Mouse (Mus musculus): ENCODE measurements around the gene Arhgef28. TPM values are rescaled to one million over a fixed set of nuclear protein-coding genes. Genes with fewer than 3 reads are reported as not detected.

The Arhgef28 gene
- polyA plus RNA-seq, 1 experiment from 2014 or later: 5.9 TPM

GRCm38 (mm10) chr13:98208842-98209241, 2.6 kb upstream of the Arhgef28 start:
- no peak overlapping the region for H3K27ac ChIP-seq
- H3K4me1 ChIP-seq: peaks cover 23% of the 10 kb centered on the region
- peaks cover 42% of the 10 kb centered on the region for H3K27me3 ChIP-seq (ENCODE audit: poor library complexity, severe bottlenecking)
- 40% methylated on average over 9 of the region's 9 CpGs for WGBS
- peak; percentile 37 for DNase-seq (ENCODE audit: extremely low spot score, low spot score)
- H3K4me3 ChIP-seq: no peak overlapping the region
- no peaks in the 10 kb centered on the region for H3K36me3 ChIP-seq (replicated peaks)
- no peaks in the 10 kb centered on the region for H3K9me3 ChIP-seq

GRCm38 (mm10) chr13:98206546-98206870, 269 bp upstream of the Arhgef28 start:
- peak overlapping the region; percentile 90 for H3K27ac ChIP-seq
- H3K36me3 ChIP-seq (replicated peaks): no peaks in the 10 kb centered on the region
- no peak for DNase-seq (ENCODE audit: extremely low spot score, low spot score)
- peak overlapping the region; percentile 72 for H3K4me3 ChIP-seq
- peaks cover 47% of the 10 kb centered on the region for H3K27me3 ChIP-seq (ENCODE audit: poor library complexity, severe bottlenecking)
- 3% methylated on average over 13 of the region's 13 CpGs for WGBS
- no peaks in the 10 kb centered on the region for H3K9me3 ChIP-seq
- peaks cover 26% of the 10 kb centered on the region for H3K4me1 ChIP-seq

GRCm38 (mm10) chr13:98205111-98205510, 1.1 kb downstream of the Arhgef28 start:
- Histone ChIP-seq H3K4me3 (peak overlapping the region; percentile 72), H3K4me1 (peaks cover 33% of the 10 kb centered on the region), H3K9me3 (no peaks in the 10 kb centered on the region), H3K27ac (peak overlapping the region; percentile 90; the same call in 1 of the 2 replicates), H3K27me3 (ENCODE audit: poor library complexity, severe bottlenecking) (peaks cover 47% of the 10 kb centered on the region), H3K36me3 (replicated peaks) (no peaks in the 10 kb centered on the region)
- DNase-seq (ENCODE audit: extremely low spot score, low spot score): peak; percentile 18
- 28% methylated on average over 8 of the region's 8 CpGs for WGBS

- no peak for DNase-seq (ENCODE audit: extremely low spot score, low spot score)
- H3K27ac ChIP-seq: no peak overlapping the region
- H3K4me1 ChIP-seq: peaks cover 33% of the 10 kb centered on the region
- H3K36me3 ChIP-seq (replicated peaks): no peaks in the 10 kb centered on the region
- no peaks in the 10 kb centered on the region for H3K9me3 ChIP-seq
- 91% methylated on average over 8 of the region's 8 CpGs for WGBS
- no peak overlapping the region for H3K4me3 ChIP-seq
- H3K27me3 ChIP-seq (ENCODE audit: poor library complexity, severe bottlenecking): peaks cover 47% of the 10 kb centered on the region
These were observed 1.9 kb downstream of the Arhgef28 start for GRCm38 (mm10) chr13:98204371-98204770.

GRCm38 (mm10) chr13:98201436-98201835, 4.8 kb downstream of the Arhgef28 start:
- H3K4me3 ChIP-seq: no peak overlapping the region
- no peaks in the 10 kb centered on the region for H3K9me3 ChIP-seq
- DNase-seq (ENCODE audit: extremely low spot score, low spot score): no peak
- no peaks in the 10 kb centered on the region for H3K36me3 ChIP-seq (replicated peaks)
- H3K4me1 ChIP-seq: peaks cover 37% of the 10 kb centered on the region
- 65% methylated on average over 9 of the region's 9 CpGs for WGBS
- H3K27ac ChIP-seq: no peak overlapping the region
- peaks cover 26% of the 10 kb centered on the region for H3K27me3 ChIP-seq (ENCODE audit: poor library complexity, severe bottlenecking)

- no peak overlapping the region for H3K4me3 ChIP-seq
- no peaks in the 10 kb centered on the region for H3K27me3 ChIP-seq (ENCODE audit: poor library complexity, severe bottlenecking)
- no peak overlapping the region for H3K27ac ChIP-seq
- H3K9me3 ChIP-seq: no peaks in the 10 kb centered on the region
- H3K4me1 ChIP-seq: peaks cover 9% of the 10 kb centered on the region; the same call in 1 of the 2 replicates
- WGBS: 82% methylated on average over 10 of the region's 10 CpGs
- no peaks in the 10 kb centered on the region for H3K36me3 ChIP-seq (replicated peaks)
- DNase-seq (ENCODE audit: extremely low spot score, low spot score): no peak
These were observed 13.6 kb downstream of the Arhgef28 start for GRCm38 (mm10) chr13:98192596-98192995.

GRCm38 (mm10) chr13:98188500-98188899, 17.7 kb downstream of the Arhgef28 start:
- DNase-seq (ENCODE audit: extremely low spot score, low spot score): no peak
- Histone ChIP-seq H3K27ac (no peak overlapping the region), H3K36me3 (replicated peaks) (no peaks in the 10 kb centered on the region), H3K27me3 (ENCODE audit: poor library complexity, severe bottlenecking) (no peaks in the 10 kb centered on the region), H3K4me1 (peaks cover 12% of the 10 kb centered on the region), H3K9me3 (no peaks in the 10 kb centered on the region), H3K4me3 (no peak overlapping the region)
- WGBS: 93% methylated on average over 2 of the region's 2 CpGs

- no peaks in the 10 kb centered on the region for H3K36me3 ChIP-seq (replicated peaks)
- WGBS: 94% methylated on average over 1 of the region's 1 CpGs
- H3K27ac ChIP-seq: no peak overlapping the region
These were observed 18.3 kb downstream of the Arhgef28 start for GRCm38 (mm10) chr13:98187904-98188303.

GRCm38 (mm10) chr13:98186179-98186578, 20.1 kb downstream of the Arhgef28 start:
- no peaks in the 10 kb centered on the region for H3K36me3 ChIP-seq (replicated peaks)
- 67% methylated on average over 5 of the region's 5 CpGs for WGBS
- no peak overlapping the region for H3K27ac ChIP-seq
- peaks cover 16% of the 10 kb centered on the region for H3K4me1 ChIP-seq
- H3K9me3 ChIP-seq: no peaks in the 10 kb centered on the region
- no peaks in the 10 kb centered on the region for H3K27me3 ChIP-seq (ENCODE audit: poor library complexity, severe bottlenecking)
- no peak overlapping the region for H3K4me3 ChIP-seq
- DNase-seq (ENCODE audit: extremely low spot score, low spot score): no peak

More at GRCm38 (mm10) chr13:98187904-98188303, 18.3 kb downstream of the Arhgef28 start:
- H3K27me3 ChIP-seq (ENCODE audit: poor library complexity, severe bottlenecking): no peaks in the 10 kb centered on the region
- H3K4me3 ChIP-seq: no peak overlapping the region
- DNase-seq (ENCODE audit: extremely low spot score, low spot score): no peak
- H3K4me1 ChIP-seq: peaks cover 16% of the 10 kb centered on the region
- H3K9me3 ChIP-seq: no peaks in the 10 kb centered on the region

GRCm38 (mm10) chr13:98184632-98185031, 21.6 kb downstream of the Arhgef28 start:
- Histone ChIP-seq H3K9me3 (no peaks in the 10 kb centered on the region), H3K4me3 (no peak overlapping the region), H3K4me1 (peaks cover 16% of the 10 kb centered on the region), H3K27ac (no peak overlapping the region), H3K36me3 (replicated peaks) (no peaks in the 10 kb centered on the region), H3K27me3 (ENCODE audit: poor library complexity, severe bottlenecking) (no peaks in the 10 kb centered on the region)
- no peak for DNase-seq (ENCODE audit: extremely low spot score, low spot score)
- 40% methylated on average over 3 of the region's 3 CpGs for WGBS

- Histone ChIP-seq H3K27me3 (ENCODE audit: poor library complexity, severe bottlenecking) (no peaks in the 10 kb centered on the region), H3K9me3 (no peaks in the 10 kb centered on the region), H3K4me3 (no peak overlapping the region), H3K4me1 (peaks cover 16% of the 10 kb centered on the region), H3K36me3 (replicated peaks) (no peaks in the 10 kb centered on the region), H3K27ac (no peak overlapping the region)
- DNase-seq (ENCODE audit: extremely low spot score, low spot score): no peak
- 88% methylated on average over 21 of the region's 21 CpGs for WGBS
These were observed 22.9 kb downstream of the Arhgef28 start for GRCm38 (mm10) chr13:98183157-98183878.

- H3K4me3 ChIP-seq: no peak overlapping the region
- no peaks in the 10 kb centered on the region for H3K9me3 ChIP-seq
- peaks cover 16% of the 10 kb centered on the region for H3K4me1 ChIP-seq
- H3K36me3 ChIP-seq (replicated peaks): no peaks in the 10 kb centered on the region
- H3K27ac ChIP-seq: no peak overlapping the region
- no peak for DNase-seq (ENCODE audit: extremely low spot score, low spot score)
- H3K27me3 ChIP-seq (ENCODE audit: poor library complexity, severe bottlenecking): no peaks in the 10 kb centered on the region
- WGBS: 90% methylated on average over 11 of the region's 11 CpGs
These were observed 23.9 kb downstream of the Arhgef28 start for GRCm38 (mm10) chr13:98182330-98182729.

- Histone ChIP-seq H3K4me1 (peaks cover 10% of the 10 kb centered on the region), H3K36me3 (replicated peaks) (no peaks in the 10 kb centered on the region), H3K9me3 (no peaks in the 10 kb centered on the region), H3K4me3 (no peak overlapping the region), H3K27me3 (ENCODE audit: poor library complexity, severe bottlenecking) (no peaks in the 10 kb centered on the region), H3K27ac (no peak overlapping the region)
- 91% methylated on average over 8 of the region's 8 CpGs for WGBS
- no peak for DNase-seq (ENCODE audit: extremely low spot score, low spot score)
These were observed 25.6 kb downstream of the Arhgef28 start for GRCm38 (mm10) chr13:98180636-98181035.
